Mouse (Mus musculus) cerebral cortex, adult 2 months (tissue): ENCODE measurements around the gene Rgmb.

Experiments used
- WGBS: fragments of 180-500 bp; shearing (Covaris S2); methylation state at CpG from one replicate; pipeline ENCODE4 v1.1.7; 2018; 5-methylcytosine and 5-hydroxymethylcytosine counted together

The Rgmb gene

DNA sequence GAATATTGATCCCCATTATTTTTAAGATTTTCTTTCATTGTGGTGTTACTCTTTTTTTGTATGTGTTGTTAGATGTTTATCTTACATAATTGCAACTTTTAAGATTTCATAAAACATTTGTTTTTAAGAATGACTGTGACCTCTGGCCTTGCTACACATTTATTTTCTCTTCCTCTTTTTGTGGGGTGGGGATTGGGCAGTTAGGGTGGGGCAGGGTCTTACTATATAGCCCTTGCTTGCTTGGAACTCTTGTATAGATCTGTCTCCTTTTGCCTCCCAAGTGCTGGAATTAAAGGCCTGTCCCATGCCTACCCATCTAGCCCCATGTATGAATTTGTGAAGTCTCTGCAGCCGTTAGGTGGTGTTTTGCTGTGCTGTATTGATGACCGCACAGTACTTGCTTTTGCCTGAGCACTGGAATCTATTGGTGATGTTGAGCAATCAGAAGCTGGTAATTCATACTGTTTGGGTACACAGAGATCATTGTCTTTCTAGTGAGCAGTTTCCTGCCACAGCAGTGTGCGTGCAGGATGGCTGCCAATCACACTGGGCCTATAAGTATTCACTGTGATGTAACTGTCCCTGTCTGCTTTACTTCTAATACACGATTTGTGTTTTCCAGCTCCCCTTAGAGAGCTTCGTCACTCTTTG lies 56.1 kb downstream of the Rgmb start:
- WGBS = 76% methylated on average over 5 of the region's 5 CpGs

- WGBS = 65% methylated on average over 6 of the region's 6 CpGs
Observed at GRCm38 (mm10) chr17:15773956-15774355, 56.9 kb downstream of the Rgmb start.

GRCm38 (mm10) chr17:15769081-15769724 lies 61.6 kb downstream of the Rgmb start:
- 54% methylated on average over 7 of the region's 7 CpGs for WGBS

GRCm38 (mm10) chr17:15761191-15761590 lies 69.6 kb downstream of the Rgmb start:
- WGBS = 85% methylated on average over 8 of the region's 8 CpGs
